Mouse (Mus musculus): ENCODE measurements around the gene 1110008L16Rik. TPM values are rescaled to one million over a fixed set of nuclear protein-coding genes. Genes with fewer than 3 reads are reported as not detected.

1110008L16Rik gene
- polyA plus RNA-seq, 2 experiments, result 5.2 to 6.1 TPM

DNA sequence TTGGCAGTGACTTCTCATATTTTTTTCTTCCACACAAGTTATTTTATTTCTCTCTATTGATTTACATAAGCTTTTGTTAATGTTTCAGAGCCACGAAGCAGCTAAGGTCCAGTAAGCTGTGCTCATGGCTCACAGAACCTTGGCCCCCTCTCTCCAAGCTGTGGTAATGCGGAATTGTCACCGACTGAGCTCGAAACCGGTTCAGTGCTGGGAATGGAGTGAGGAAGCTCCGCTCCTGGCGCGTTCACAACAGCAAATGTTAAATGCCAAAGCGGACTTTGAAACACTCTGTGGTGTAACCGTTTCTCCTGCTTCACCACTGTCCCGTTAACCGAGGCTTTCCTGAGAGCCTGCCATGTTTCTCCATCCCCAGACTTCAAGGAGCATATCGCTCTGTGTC is 45.2 kb downstream of the 1110008L16Rik start:
- ATAC-seq (ENCODE audit: insufficient read depth), result no peak
- H3K9me3 ChIP-seq (ENCODE audit: control insufficient read depth, low read length), result no peaks in the 10 kb centered on the region
- peaks cover 0 to 8% of the 10 kb centered on the region in 2 experiments; a peak in 2 of 4 replicates for H3K4me1 ChIP-seq (replicated peaks; ENCODE audit: control insufficient read depth in 2 of 2, insufficient read depth in 2 of 2, low read length in 1 of 2)
- H3K9ac ChIP-seq (replicated peaks), result no peak overlapping the region
- no peak for DNase-seq (ENCODE audit: low read depth in 3 of 3, low spot score in 3 of 3)
- no peak overlapping the region for H3K4me2 ChIP-seq (ENCODE audit: low read depth)
- H3K4me3 ChIP-seq (ENCODE audit: insufficient read depth in 1 of 2, low read depth in 2 of 2, low read length in 2 of 2), result no peak overlapping the region
- WGBS (ENCODE audit: insufficient replicate concordance), result 54% methylated on average over 13 of the region's 13 CpGs
- TF ChIP-seq EP300 (IDR thresholded peaks at IDR 0.05; ENCODE audit: low read depth) (no peak), CTCF (IDR thresholded peaks at IDR 0.05; ENCODE audit: low read depth) (0 out of 2 replicates have a peak, but pooled peaks have one; percentile 13)
- H3K36me3 ChIP-seq (replicated peaks; ENCODE audit: control insufficient read depth, insufficient read depth, low read depth), result no peaks in the 10 kb centered on the region
- H3K27me3 ChIP-seq (ENCODE audit: control insufficient read depth, insufficient read depth, low read length), result peaks cover 4% of the 10 kb centered on the region
- no peak overlapping the region for H3K27ac ChIP-seq

DNA sequence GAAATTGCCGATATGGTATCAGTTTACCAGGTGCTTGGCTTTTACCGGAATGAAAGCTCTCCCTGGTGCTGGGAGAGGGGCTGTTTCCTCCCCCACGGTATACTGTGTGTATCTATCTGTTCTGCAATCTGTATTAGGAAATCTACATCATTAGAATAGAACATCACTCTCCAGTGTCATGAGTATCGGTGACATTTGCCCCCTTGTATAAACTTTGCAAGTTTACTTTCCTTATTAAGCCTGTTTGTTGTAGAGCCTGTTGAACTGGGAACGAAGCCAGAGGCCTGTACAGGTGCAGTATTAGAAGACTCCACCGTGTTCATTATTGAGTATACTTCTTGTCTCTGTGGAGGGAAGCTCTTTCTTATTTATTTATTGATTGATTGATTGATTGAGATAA is 54.0 kb downstream of the 1110008L16Rik start:
- H3K9ac ChIP-seq (replicated peaks), result no peak overlapping the region
- peaks cover 2% of the 10 kb centered on the region for H3K27me3 ChIP-seq (ENCODE audit: control insufficient read depth, insufficient read depth, low read length)
- TF ChIP-seq EP300 (IDR thresholded peaks at IDR 0.05; ENCODE audit: low read depth), result no peak
- no peak overlapping the region for H3K4me3 ChIP-seq (ENCODE audit: insufficient read depth in 1 of 2, low read depth in 2 of 2, low read length in 2 of 2)
- no peak overlapping the region for H3K4me2 ChIP-seq (ENCODE audit: low read depth)
- no peaks in the 10 kb centered on the region for H3K4me1 ChIP-seq (replicated peaks; ENCODE audit: control insufficient read depth in 2 of 2, insufficient read depth in 2 of 2, low read length in 1 of 2)
- peak in 1 of 3 experiments; percentile 6 for DNase-seq (ENCODE audit: low read depth in 3 of 3, low spot score in 3 of 3)
- WGBS (ENCODE audit: insufficient replicate concordance), result 53% methylated on average over 6 of the region's 6 CpGs
- H3K27ac ChIP-seq, result no peak overlapping the region
- ATAC-seq (ENCODE audit: insufficient read depth), result peak; percentile 41; the same call in 1 of the 2 replicates
- H3K36me3 ChIP-seq (replicated peaks; ENCODE audit: control insufficient read depth, insufficient read depth, low read depth), result no peaks in the 10 kb centered on the region
- H3K9me3 ChIP-seq (ENCODE audit: control insufficient read depth, low read length), result no peaks in the 10 kb centered on the region

GRCm38 (mm10) chr12:55354904-55355303 is 55.5 kb downstream of the 1110008L16Rik start:
- Histone ChIP-seq H3K4me1 (replicated peaks; ENCODE audit: control insufficient read depth in 2 of 2, insufficient read depth in 2 of 2, low read length in 1 of 2) (no peaks in the 10 kb centered on the region), H3K27me3 (ENCODE audit: control insufficient read depth, insufficient read depth, low read length) (peaks cover 5% of the 10 kb centered on the region; the same call in 1 of the 2 replicates), H3K4me2 (ENCODE audit: low read depth) (no peak overlapping the region), H3K9me3 (ENCODE audit: control insufficient read depth, low read length) (no peaks in the 10 kb centered on the region), H3K9ac (replicated peaks) (no peak overlapping the region), H3K36me3 (replicated peaks; ENCODE audit: control insufficient read depth, insufficient read depth, low read depth) (no peaks in the 10 kb centered on the region), H3K4me3 (ENCODE audit: insufficient read depth in 1 of 2, low read depth in 2 of 2, low read length in 2 of 2) (no peak overlapping the region), H3K27ac (no peak overlapping the region)
- WGBS (ENCODE audit: insufficient replicate concordance), result 49% methylated on average over 4 of the region's 4 CpGs
- ATAC-seq (ENCODE audit: insufficient read depth) (peak; percentile 33; the same call in 1 of the 2 replicates), DNase-seq (ENCODE audit: low read depth in 3 of 3, low spot score in 3 of 3) (peak in 1 of 3 experiments; percentile 7)
- TF ChIP-seq CTCF (IDR thresholded peaks at IDR 0.05; ENCODE audit: low read depth) (peak; percentile 54), EP300 (IDR thresholded peaks at IDR 0.05; ENCODE audit: low read depth) (no peak)

DNA sequence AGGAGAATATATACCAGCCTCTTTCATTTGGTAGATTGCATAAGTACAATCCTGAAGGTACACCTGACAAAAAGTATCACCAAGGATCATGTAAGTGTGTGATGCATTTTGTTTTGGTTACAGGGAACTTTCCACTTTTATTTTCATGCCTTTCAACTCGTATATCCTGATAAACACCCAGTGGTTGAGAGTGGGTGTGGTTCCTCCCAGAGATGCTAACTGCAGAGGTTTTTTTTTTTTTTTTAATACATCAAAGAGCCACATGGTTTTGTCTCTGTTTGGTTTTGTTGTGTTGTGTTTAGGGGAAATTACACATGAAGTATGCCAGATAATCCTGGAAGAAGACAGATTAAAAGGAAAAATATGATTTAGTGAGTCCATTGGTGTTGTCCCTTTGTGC is 57.9 kb downstream of the 1110008L16Rik start:
- Histone ChIP-seq H3K27me3 (ENCODE audit: control insufficient read depth, insufficient read depth, low read length) (peaks cover 7% of the 10 kb centered on the region; the same call in 1 of the 2 replicates), H3K9me3 (ENCODE audit: control insufficient read depth, low read length) (no peaks in the 10 kb centered on the region), H3K9ac (replicated peaks) (no peak overlapping the region), H3K4me1 (replicated peaks; ENCODE audit: control insufficient read depth in 2 of 2, insufficient read depth in 2 of 2, low read length in 1 of 2) (no peaks in the 10 kb centered on the region), H3K4me2 (ENCODE audit: low read depth) (no peak overlapping the region), H3K4me3 (ENCODE audit: insufficient read depth in 1 of 2, low read depth in 2 of 2, low read length in 2 of 2) (no peak overlapping the region), H3K36me3 (replicated peaks; ENCODE audit: control insufficient read depth, insufficient read depth, low read depth) (no peaks in the 10 kb centered on the region), H3K27ac (no peak overlapping the region)
- WGBS (ENCODE audit: insufficient replicate concordance), result 14% methylated on average over 1 of the region's 1 CpGs
- TF ChIP-seq CTCF (IDR thresholded peaks at IDR 0.05; ENCODE audit: low read depth) (no peak), EP300 (IDR thresholded peaks at IDR 0.05; ENCODE audit: low read depth) (no peak)
- DNase-seq (ENCODE audit: low read depth in 3 of 3, low spot score in 3 of 3), result no peak
- no peak for ATAC-seq (ENCODE audit: insufficient read depth)

DNA sequence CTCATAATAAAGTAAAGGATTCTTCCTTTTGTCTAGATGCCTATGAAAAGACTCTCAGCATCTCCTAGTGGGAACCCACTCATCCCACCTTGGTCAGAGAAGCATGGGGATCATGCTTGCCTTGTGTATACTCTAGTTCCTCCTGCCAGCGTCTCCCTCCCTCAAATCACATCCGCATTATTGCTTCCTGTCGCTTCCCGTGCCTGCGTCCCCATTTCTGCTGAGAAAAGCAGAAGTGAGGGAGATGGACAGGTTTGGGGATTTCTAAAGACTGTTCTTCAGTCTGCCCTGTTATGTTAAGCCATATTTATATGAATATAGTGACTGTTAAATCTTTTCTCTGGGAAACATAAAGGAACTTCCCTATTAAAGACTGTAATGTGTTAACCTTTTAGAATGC is 61.6 kb downstream of the 1110008L16Rik start:
- H3K27ac ChIP-seq, result no peak overlapping the region
- TF ChIP-seq CTCF (IDR thresholded peaks at IDR 0.05; ENCODE audit: low read depth) (no peak), EP300 (IDR thresholded peaks at IDR 0.05; ENCODE audit: low read depth) (no peak)
- H3K9ac ChIP-seq (replicated peaks), result no peak overlapping the region
- no peaks in the 10 kb centered on the region for H3K9me3 ChIP-seq (ENCODE audit: control insufficient read depth, low read length)
- DNase-seq (ENCODE audit: low read depth in 3 of 3, low spot score in 3 of 3) (no peak), ATAC-seq (ENCODE audit: insufficient read depth) (no peak)
- no peak overlapping the region for H3K4me3 ChIP-seq (ENCODE audit: insufficient read depth in 1 of 2, low read depth in 2 of 2, low read length in 2 of 2)
- H3K4me2 ChIP-seq (ENCODE audit: low read depth), result no peak overlapping the region
- peaks cover 7% of the 10 kb centered on the region; the same call in 1 of the 2 replicates for H3K27me3 ChIP-seq (ENCODE audit: control insufficient read depth, insufficient read depth, low read length)
- no peaks in the 10 kb centered on the region for H3K36me3 ChIP-seq (replicated peaks; ENCODE audit: control insufficient read depth, insufficient read depth, low read depth)
- H3K4me1 ChIP-seq (replicated peaks; ENCODE audit: control insufficient read depth in 2 of 2, insufficient read depth in 2 of 2, low read length in 1 of 2), result no peaks in the 10 kb centered on the region
- WGBS (ENCODE audit: insufficient replicate concordance), result 21% methylated on average over 5 of the region's 5 CpGs

Measured in liver, embryonic 14.5 days (tissue).